In the genomic region with DNA sequence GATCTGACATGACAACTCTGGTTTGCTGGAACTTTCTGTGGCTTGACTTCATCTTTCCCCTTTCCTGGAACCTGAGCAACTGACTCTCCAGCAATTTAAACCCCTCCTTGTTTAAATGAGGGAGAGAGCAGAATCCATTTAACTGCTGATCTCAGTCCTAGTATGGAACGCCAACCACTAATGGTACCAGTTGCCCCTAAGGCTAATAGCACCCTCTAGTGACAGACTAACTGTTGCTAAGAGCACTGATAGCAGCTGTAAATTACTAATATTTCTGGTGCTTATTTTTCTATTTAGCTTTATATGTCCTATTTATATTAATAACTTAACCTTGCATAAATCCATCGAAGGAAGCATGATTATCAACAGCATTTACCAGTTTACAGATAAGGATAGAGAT, we compare ENCODE assay signal across 16 mouse cellular contexts.
DNase-seq lines count a peak whose midpoint lies in the region; ATAC-seq and TF ChIP-seq lines count a peak whose summit lies in the region.
"Had no signal": no experiment of that assay in that cellular context is flagged by ENCODE, and none has a peak within 500 bp of the region (broad histone marks: within the 10 kb centered on the region; RNA-seq: fewer than 3 reads in every experiment).

No protein-coding gene starts in this region.

- no peaks in the 10 kb centered on the region for H3K9me3 ChIP-seq in kidney, postnatal 0 days (replicated peaks; ENCODE audit: low read length)
- peaks cover 8% of the 10 kb centered on the region for H3K9me3 ChIP-seq in G1E (replicated peaks)
- H3K9me3 ChIP-seq: lung, embryonic 15.5 days; neural tube, embryonic 13.5 days had no signal

- H3K9ac ChIP-seq in kidney, postnatal 0 days (ENCODE audit: low read depth, low read length) = no peak overlapping the region
- H3K9ac ChIP-seq: heart, embryonic 13.5 days; limb, embryonic 12.5 days; lung, embryonic 15.5 days; neural tube, embryonic 13.5 days had no signal

- H3K4me2 ChIP-seq in kidney, postnatal 0 days (ENCODE audit: low read length) = no peak overlapping the region
- H3K4me2 ChIP-seq: heart, embryonic 13.5 days; limb, embryonic 12.5 days; lung, embryonic 15.5 days; neural tube, embryonic 13.5 days had no signal

- H3K4me3 ChIP-seq in kidney, postnatal 0 days (replicated peaks; ENCODE audit: low read depth, low read length) = no peak overlapping the region
- no peak overlapping the region for H3K4me3 ChIP-seq in G1E (ENCODE audit: low read depth, low read length)
- H3K4me3 ChIP-seq: heart, embryonic 13.5 days; limb, embryonic 12.5 days; lung, embryonic 15.5 days; midbrain, embryonic 10.5 days; neural tube, embryonic 13.5 days had no signal

- H3K27me3 ChIP-seq in kidney, postnatal 0 days (ENCODE audit: insufficient read depth, low read length) = no peaks in the 10 kb centered on the region
- no peaks in the 10 kb centered on the region for H3K27me3 ChIP-seq in G1E (ENCODE audit: insufficient read depth, low read length)
- H3K27me3 ChIP-seq: heart, embryonic 13.5 days; limb, embryonic 12.5 days; lung, embryonic 15.5 days; neural tube, embryonic 13.5 days had no signal

- TF ChIP-seq CTCF in kidney, postnatal 0 days (IDR thresholded peaks at IDR 0.05; ENCODE audit: low read depth) = peak; percentile 35; the same call in 1 of the 2 replicates
- TF ChIP-seq CTCF in G1E (IDR thresholded peaks at IDR 0.05; ENCODE audit: low read depth, low read length) = peak; percentile 50; the same call in 1 of the 2 replicates

- no peaks in the 10 kb centered on the region for H3K36me3 ChIP-seq in kidney, postnatal 0 days (ENCODE audit: insufficient read depth, low read length)
- H3K36me3 ChIP-seq in G1E (replicated peaks) = no peaks in the 10 kb centered on the region
- H3K36me3 ChIP-seq: heart, embryonic 13.5 days; limb, embryonic 12.5 days; lung, embryonic 15.5 days; midbrain, embryonic 10.5 days; neural tube, embryonic 13.5 days had no signal

- WGBS in kidney, postnatal 0 days = 94% methylated on average over 2 of the region's 2 CpGs

- H3K27ac ChIP-seq in kidney, postnatal 0 days = no peak overlapping the region
- H3K27ac ChIP-seq: heart, embryonic 13.5 days; limb, embryonic 12.5 days; lung, embryonic 15.5 days; midbrain, embryonic 10.5 days; neural tube, embryonic 13.5 days had no signal

- H3K4me1 ChIP-seq in kidney, postnatal 0 days (replicated peaks; ENCODE audit: insufficient read depth, low read length) = no peaks in the 10 kb centered on the region
- H3K4me1 ChIP-seq in G1E (ENCODE audit: insufficient read depth, low read depth, low read length) = peaks cover 67% of the 10 kb centered on the region
- H3K4me1 ChIP-seq: heart, embryonic 13.5 days; limb, embryonic 12.5 days; lung, embryonic 15.5 days; midbrain, embryonic 10.5 days; neural tube, embryonic 13.5 days had no signal

- no peak for DNase-seq in kidney, postnatal 0 days (ENCODE audit: low spot score)
- DNase-seq in kidney, postnatal 25 days = no peak
- DNase-seq in lung, postnatal 25 days (ENCODE audit: low spot score) = peak; percentile 29
- no peak for DNase-seq in lung, postnatal 4 days
- DNase-seq in G1E (ENCODE audit: low spot score) = no peak
- DNase-seq in right cerebral cortex, postnatal 36 days (ENCODE audit: low spot score in 2 of 2) = no peak
- DNase-seq: cerebellum, adult 9-10 months; right cerebral cortex, postnatal 14 days; thymus, adult 18-20 months had no signal

- no peak for ATAC-seq in kidney, postnatal 0 days (replicated peaks; ENCODE audit: low FRiP score, low read depth)
- no peak for ATAC-seq in G1E (ENCODE audit: extremely low read depth, insufficient number of reproducible peaks, low FRiP score, poor library complexity, severe bottlenecking)
- 0 out of 2 replicates have a peak, but pooled peaks have one; percentile 49 for ATAC-seq in erythroblast, adult 5-6 weeks (replicated peaks; ENCODE audit: low FRiP score, poor library complexity, severe bottlenecking)
- no peak for ATAC-seq in megakaryocyte, adult 5-6 weeks (ENCODE audit: poor library complexity, severe bottlenecking)
